Mouse (Mus musculus): ENCODE results near the gene Ngrn. TPM values are rescaled to one million over a fixed set of nuclear protein-coding genes. Genes with fewer than 3 reads are reported as not detected.

Gene Ngrn
- 10 to 100 TPM; 14.8 to 15.2 TPM for total RNA-seq (2023)

DNA sequence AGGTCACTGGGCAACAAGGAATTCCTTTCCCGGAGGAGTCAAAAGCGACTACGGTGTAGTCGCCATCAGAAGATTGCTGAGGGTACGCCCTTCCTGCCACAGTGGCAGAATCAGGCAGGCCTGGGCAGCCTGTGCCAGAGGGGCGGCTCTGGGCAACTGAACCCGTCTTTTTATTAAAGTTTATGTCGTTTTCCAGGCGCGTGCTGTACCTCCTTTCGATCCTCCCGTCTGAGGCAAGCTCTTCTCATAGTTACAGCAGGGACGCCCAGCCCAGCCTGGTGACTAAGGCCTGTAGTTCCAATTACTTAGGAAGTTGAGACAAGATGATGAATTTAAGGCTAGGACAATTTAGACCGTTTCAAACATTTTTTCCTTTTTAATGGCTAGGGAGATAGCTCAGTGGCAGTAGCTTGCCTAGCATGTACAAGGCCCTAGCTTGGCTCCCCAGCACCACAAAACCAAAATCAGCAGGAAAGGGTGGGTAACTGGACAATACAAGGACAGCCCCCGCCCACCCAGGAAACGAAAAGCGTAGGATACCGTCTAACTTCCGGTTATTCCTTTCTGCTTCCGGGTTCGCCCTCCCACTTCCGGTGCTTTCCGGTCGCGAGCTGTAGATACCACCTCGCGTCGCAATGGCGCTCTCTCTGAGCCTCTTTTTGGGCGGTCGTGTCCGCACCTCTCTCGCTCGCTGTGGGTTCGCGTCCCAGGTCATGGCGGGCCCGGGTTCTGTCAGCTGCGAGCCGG, at the start of gene Ngrn:
Gene Ngrn (plus strand): TSS at position 591 of the 747 bp plus-strand sequence.

DNA sequence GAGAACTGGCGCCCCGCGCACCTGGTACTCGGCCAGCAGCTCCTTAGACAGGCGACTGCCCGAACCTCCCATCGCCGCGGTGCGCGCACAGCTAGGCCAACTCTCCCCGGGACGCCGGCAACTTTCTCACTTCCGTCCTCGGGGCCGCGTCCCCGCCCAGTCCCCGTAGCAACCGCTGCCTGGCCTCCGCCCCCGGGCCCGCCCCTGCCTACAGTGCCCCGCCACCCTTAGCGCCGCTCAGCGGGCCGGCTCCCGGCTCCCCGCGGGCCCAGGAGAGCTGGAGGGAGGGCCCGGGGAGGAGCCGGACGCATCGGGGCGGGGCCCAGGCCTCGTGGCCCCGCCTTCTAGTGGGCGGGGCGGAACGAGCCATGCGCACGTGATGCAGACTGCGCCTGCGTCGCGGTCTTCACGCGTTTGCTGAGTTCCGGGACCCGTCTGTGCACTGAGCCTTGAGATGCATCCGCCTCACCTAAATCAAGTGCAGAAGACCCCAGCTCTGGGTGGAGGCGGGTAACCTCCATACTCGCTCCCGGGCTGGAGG, 28.5 kb upstream of the Ngrn start, which contains the start of the genes Cib1 and Gdpgp1:
Gene Cib1 (minus strand): TSS at position 325 of the 541 bp plus-strand sequence.
Gene Gdpgp1 (plus strand): TSS at position 377 of the 541 bp plus-strand sequence.

DNA sequence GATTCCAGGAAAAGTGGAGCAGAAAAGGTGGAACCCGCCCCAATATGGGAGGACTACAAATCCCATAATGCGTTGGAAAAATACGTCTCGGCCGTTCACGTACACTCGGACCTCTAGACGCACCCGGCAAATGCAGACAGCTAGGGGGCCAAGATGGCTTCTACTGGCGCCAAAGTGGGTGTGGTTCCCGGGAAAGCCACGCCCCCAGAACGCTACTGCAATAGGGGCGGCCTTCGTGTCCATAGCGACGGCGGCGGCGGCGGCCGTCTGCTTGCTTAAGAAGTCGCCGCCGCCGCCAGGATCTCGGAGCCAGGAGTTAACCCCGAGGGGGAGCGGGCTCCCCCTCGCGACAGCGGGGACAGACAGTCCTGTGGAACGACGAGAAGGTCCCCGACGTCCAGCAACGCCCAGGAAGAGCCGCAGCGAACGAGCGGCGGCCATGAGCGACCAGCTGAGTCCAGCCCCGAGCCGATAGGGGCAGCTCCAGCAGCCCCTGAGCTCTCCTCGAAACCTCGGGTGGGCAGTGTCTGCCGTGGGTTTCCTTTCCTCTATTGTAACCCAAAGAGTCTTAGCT, 14.8 kb upstream of the Ngrn start, which contains the start of gene Ttll13:
Gene Ttll13 (plus strand): TSS at position 229 of the 574 bp plus-strand sequence.

DNA sequence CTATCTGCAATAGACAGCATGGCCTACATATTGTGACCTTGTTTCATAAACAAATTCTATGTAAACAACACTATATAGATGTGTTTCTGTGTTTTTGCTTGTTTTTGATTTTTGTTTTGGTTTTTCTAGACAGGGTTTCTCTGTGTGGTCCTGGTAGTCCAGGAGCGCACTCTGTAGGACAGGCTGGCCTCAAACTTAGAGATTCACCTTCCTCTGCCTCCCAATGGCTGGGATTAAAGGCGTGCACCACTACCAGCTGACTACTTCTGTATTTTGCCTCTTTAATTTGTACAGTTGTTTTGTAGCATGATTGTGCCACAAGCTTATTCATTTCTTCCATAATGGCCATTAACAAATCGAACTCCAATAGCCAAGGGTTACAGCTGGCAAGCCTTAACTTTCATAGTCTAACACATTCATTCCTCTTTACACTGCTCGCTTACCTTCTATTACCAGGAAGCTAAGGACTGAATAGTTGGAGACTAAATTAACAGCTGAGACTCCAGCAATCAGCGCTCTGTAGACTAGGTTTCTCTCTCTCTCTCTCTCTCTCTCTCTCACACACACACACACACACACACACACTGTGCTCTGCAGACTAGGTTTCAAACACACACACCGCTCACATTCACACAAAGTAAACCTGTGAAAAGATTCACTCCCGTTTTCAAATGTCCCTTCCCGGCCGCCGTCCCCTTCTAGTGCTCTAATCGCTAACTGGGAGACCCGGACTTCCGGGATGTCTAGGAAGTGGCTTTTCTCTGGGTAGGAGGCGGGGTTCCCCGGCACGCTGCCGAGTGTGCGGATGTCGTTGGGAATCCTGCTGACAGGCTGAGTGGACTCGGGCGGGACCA, 8.1 kb downstream of the Ngrn start, which contains the start of gene Vps33b:
Gene Vps33b (plus strand): TSS at position 753 of the 854 bp plus-strand sequence.

DNA sequence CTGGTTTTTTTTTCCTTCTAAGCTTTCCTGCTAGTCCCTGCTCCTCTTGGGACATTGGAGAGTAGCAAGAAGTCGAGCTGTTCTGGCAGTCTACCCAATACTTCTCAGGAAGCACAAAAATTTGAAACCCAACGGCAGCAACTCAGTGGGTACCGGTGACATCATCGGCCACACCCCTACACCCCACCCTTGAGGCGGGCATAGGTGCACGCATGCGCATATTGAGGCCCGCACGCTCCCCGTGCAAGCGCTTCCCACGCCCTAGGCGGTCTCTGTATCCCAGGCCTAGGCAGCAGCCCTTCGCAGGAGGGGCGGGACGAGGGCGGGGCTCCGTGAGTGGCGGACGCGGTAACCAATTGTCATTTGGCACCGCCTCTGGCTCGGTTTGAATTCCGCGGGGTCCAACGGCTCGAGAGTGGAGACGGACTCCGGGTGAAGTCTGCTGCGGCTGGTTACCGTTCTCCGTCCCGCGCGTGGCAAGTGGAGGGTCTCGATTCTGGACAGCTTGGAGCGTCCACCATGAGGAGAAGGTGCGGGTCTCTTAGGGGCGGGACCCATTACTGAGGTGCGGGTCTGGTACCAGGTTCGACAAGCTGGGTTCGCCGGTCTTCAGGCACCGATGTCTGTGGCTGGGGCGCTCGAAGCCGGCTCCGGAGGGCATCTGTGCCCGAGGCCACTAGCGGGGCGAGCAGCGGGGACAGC, 33.2 kb downstream of the Ngrn start, which contains the start of gene Prc1:
Gene Prc1 (plus strand): TSS at position 389 of the 702 bp plus-strand sequence.

Other genes with a start within 250 kb of the Ngrn start
- gene Zfp710, start 236.4 kb upstream of the Ngrn start, total RNA-seq (2023), result 100 to 1,000 TPM; 123 to 131 TPM
- 10 to 100 TPM; 41.2 to 46.8 TPM for gene Idh2, start 145.8 kb upstream of the Ngrn start, total RNA-seq (2023)
- gene Sema4b, start 74.4 kb upstream of the Ngrn start, total RNA-seq (2023), result 10 to 100 TPM; 23.2 to 28.9 TPM
- 10 to 100 TPM; 78.9 to 85.8 TPM for gene Cib1, start 28.4 kb upstream of the Ngrn start, total RNA-seq (2023)
- gene Gdpgp1, start 28.4 kb upstream of the Ngrn start, total RNA-seq (2023), result 1 to 10 TPM; 2.4 to 3.3 TPM
- gene Ttll13, start 14.8 kb upstream of the Ngrn start, total RNA-seq (2023), result 1 to 10 TPM in 1 of 2 experiments, under 1 TPM in 1; 0.31 to 1.0 TPM
- gene Vps33b, start 8.4 kb downstream of the Ngrn start, total RNA-seq (2023), result 10 to 100 TPM; 12.6 to 14.4 TPM
- gene Prc1, start 33.2 kb downstream of the Ngrn start, total RNA-seq (2023), result 100 to 1,000 TPM in 1 of 2 experiments, 10 to 100 TPM in 1; 99.2 to 104 TPM
- 1 to 10 TPM; 4.9 to 5.9 TPM for gene Rccd1, start 63.2 kb downstream of the Ngrn start, total RNA-seq (2023)
- 10 to 100 TPM; 43.0 to 53.3 TPM for gene Unc45a, start 79.8 kb downstream of the Ngrn start, total RNA-seq (2023)
- gene Hddc3, start 81.9 kb downstream of the Ngrn start, total RNA-seq (2023), result 10 to 100 TPM in 1 of 2 experiments, 1 to 10 TPM in 1; 6.1 to 13.9 TPM
- 10 to 100 TPM; 33.7 to 35.2 TPM for gene Man2a2, start 110.2 kb downstream of the Ngrn start, total RNA-seq (2023)
- 100 to 1,000 TPM; 532 to 573 TPM for gene Fes, start 126.7 kb downstream of the Ngrn start, total RNA-seq (2023)
- gene Furin, start 144.2 kb downstream of the Ngrn start, total RNA-seq (2023), result 100 to 1,000 TPM; 121 to 137 TPM